Mouse (Mus musculus): ENCODE results near the gene Tex2. TPM values are rescaled to one million over a fixed set of nuclear protein-coding genes. Genes with fewer than 3 reads are reported as not detected.

The Tex2 gene
- total and polyA plus RNA-seq, 3 experiments: 4.0 to 5.0 (median 4.5) TPM

DNA sequence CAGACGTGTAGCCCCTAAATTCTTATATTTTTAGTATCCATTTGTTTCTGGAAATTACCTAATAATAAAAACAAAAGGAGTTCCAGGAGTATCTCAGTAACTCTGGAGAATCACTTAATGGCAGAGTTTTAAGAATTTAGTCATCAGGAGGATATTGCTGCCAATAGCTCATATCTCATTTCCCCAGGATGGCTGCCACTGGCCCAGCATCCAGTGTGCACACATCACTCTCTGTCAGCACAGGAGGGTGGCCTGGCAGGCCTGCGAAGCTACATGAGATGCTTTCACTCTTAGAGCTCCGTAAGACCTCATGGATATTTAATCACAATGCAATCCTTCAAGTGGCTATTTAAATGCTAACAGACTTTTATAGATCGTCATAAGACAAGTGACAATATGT is 91.6 kb downstream of the Tex2 start:
- dilution Hi-C loops (cut with MboI; ENCODE audit: extremely low pct_ligation_motif_present, extremely low pct_unique_long_range_greater_than_20kb, low sequenced_read_pairs) (no loop called here), in situ Hi-C loops (cut with MboI; ENCODE audit: low pct_ligation_motif_present, low pct_unique_long_range_greater_than_20kb, low sequenced_read_pairs) (no loop called here)
- no peak for TF ChIP-seq SIN3A (IDR thresholded peaks at IDR 0.05; ENCODE audit: low read length)
- Histone ChIP-seq H3K27me3 (replicated peaks) (no peaks in the 10 kb centered on the region), H3K4me2 (ENCODE audit: insufficient read depth, low read depth, poor library complexity, severe bottlenecking) (no peak overlapping the region), H3K4me3 (replicated peaks in 1 of 3; ENCODE audit: low read depth in 2 of 3, low read length in 2 of 3, poor library complexity in 1 of 3) (no peak overlapping the region), H3K9ac (ENCODE audit: insufficient read depth, low read depth) (no peak overlapping the region), H3K4me1 (ENCODE audit: control insufficient read depth in 1 of 2, insufficient read depth in 2 of 2) (no peaks in the 10 kb centered on the region), H3K36me3 (replicated peaks in 1 of 2; ENCODE audit: control insufficient read depth in 1 of 2, insufficient read depth in 1 of 2, low read length in 1 of 2) (peaks cover 0 to 9% of the 10 kb centered on the region in 2 experiments), H3K9me3 (replicated peaks; ENCODE audit: low read length) (no peaks in the 10 kb centered on the region), H3K79me2 (replicated peaks; ENCODE audit: control insufficient read depth, extremely low read depth, insufficient read depth, poor library complexity, severe bottlenecking) (no peaks in the 10 kb centered on the region), H3K27ac (ENCODE audit: insufficient read depth, low read depth) (no peak overlapping the region)
- no peak for DNase-seq (ENCODE audit: extremely low read depth)

DNA sequence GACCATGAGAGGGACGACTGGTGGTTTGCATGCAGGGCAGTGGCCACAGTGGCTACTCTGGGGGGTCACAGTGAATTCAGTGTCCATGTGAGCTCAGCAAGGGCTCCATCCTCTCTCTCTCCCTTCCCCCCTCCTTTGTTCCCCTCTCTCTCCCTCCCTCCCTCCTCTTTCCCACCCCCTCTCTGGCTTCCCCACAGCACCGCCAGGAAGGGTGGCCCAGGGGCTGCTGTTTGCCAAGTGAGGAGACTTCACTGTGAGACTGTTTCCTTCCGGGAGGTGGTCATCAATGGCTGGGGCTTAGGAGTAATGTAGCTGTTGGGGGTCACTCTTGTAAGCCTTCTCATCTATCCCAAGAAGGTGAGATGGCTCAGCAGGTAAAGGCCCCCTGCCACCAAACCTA is 92.8 kb downstream of the Tex2 start:
- DNase-seq (ENCODE audit: extremely low read depth): no peak
- TF ChIP-seq JUND (conservative IDR thresholded peaks at IDR 0.05; ENCODE audit: low read depth, low read length) (no peak), POLR2A (IDR thresholded peaks at IDR 0.05; ENCODE audit: low read depth, low read length) (no peak), POLR2AphosphoS2 (IDR thresholded peaks at IDR 0.05; ENCODE audit: low read depth, low read length) (no peak), ETS1 (conservative IDR thresholded peaks at IDR 0.05; ENCODE audit: low read depth, low read length) (no peak), TCF12 (IDR thresholded peaks at IDR 0.05; ENCODE audit: low read depth, low read length) (no peak), MAZ (IDR thresholded peaks at IDR 0.05; ENCODE audit: low read depth, low read length) (no peak)
- H3K36me3 ChIP-seq (replicated peaks in 1 of 2; ENCODE audit: control insufficient read depth in 1 of 2, insufficient read depth in 1 of 2, low read length in 1 of 2): peaks cover 0 to 9% of the 10 kb centered on the region in 2 experiments
- H3K4me3 ChIP-seq (replicated peaks in 1 of 3; ENCODE audit: low read depth in 2 of 3, low read length in 2 of 3, poor library complexity in 1 of 3): no peak overlapping the region
- no peaks in the 10 kb centered on the region for H3K9me3 ChIP-seq (replicated peaks; ENCODE audit: low read length)
- in situ Hi-C loops (cut with MboI; ENCODE audit: low pct_ligation_motif_present, low pct_unique_long_range_greater_than_20kb, low sequenced_read_pairs) (no loop called here), dilution Hi-C loops (cut with MboI; ENCODE audit: extremely low pct_ligation_motif_present, extremely low pct_unique_long_range_greater_than_20kb, low sequenced_read_pairs) (no loop called here)
- no peak overlapping the region for H3K4me2 ChIP-seq (ENCODE audit: insufficient read depth, low read depth, poor library complexity, severe bottlenecking)
- H3K4me1 ChIP-seq (ENCODE audit: control insufficient read depth in 1 of 2, insufficient read depth in 2 of 2): no peaks in the 10 kb centered on the region
- no peaks in the 10 kb centered on the region for H3K79me2 ChIP-seq (replicated peaks; ENCODE audit: control insufficient read depth, extremely low read depth, insufficient read depth, poor library complexity, severe bottlenecking)
- H3K9ac ChIP-seq (ENCODE audit: insufficient read depth, low read depth): no peak overlapping the region
- H3K27me3 ChIP-seq (replicated peaks): no peaks in the 10 kb centered on the region
- no peak overlapping the region for H3K27ac ChIP-seq (ENCODE audit: insufficient read depth, low read depth)

DNA sequence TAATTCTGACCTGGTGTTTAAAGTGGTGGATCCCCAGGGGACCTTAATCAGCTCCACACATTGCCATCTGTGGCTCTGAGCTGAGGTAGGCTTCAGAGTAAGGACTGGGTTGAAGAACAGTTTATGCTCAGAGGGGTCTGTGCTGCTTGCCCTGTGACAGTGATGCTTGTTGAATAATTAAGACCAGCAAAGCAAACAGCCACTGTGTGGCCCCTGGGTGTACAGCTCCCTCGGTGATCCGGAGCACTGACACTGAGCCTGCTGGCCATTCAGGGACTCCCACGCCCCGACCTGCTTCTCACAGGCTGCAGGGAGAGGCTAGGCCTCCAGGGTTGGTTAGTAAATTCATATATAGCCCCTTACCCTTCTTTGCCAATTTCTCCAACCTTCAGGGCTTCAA is 93.7 kb downstream of the Tex2 start:
- H3K27me3 ChIP-seq (replicated peaks): no peaks in the 10 kb centered on the region
- H3K4me3 ChIP-seq (replicated peaks in 1 of 3; ENCODE audit: low read depth in 2 of 3, low read length in 2 of 3, poor library complexity in 1 of 3): no peak overlapping the region
- H3K79me2 ChIP-seq (replicated peaks; ENCODE audit: control insufficient read depth, extremely low read depth, insufficient read depth, poor library complexity, severe bottlenecking): no peaks in the 10 kb centered on the region
- no peak for TF ChIP-seq SMC3 (IDR thresholded peaks at IDR 0.05; ENCODE audit: low read depth, low read length)
- no peak for TF ChIP-seq MEF2A (IDR thresholded peaks at IDR 0.05; ENCODE audit: borderline replicate concordance, low read depth, low read length)
- TF ChIP-seq USF1 (IDR thresholded peaks at IDR 0.05; ENCODE audit: low read depth, low read length): no peak
- no peak for TF ChIP-seq BHLHE40 (IDR thresholded peaks at IDR 0.05; ENCODE audit: low read depth, low read length)
- TF ChIP-seq MXI1 (IDR thresholded peaks at IDR 0.05; ENCODE audit: low read depth, low read length): no peak
- TF ChIP-seq ETS1 (conservative IDR thresholded peaks at IDR 0.05; ENCODE audit: low read depth, low read length): no peak
- no peak for TF ChIP-seq ZKSCAN1 (IDR thresholded peaks at IDR 0.05; ENCODE audit: borderline replicate concordance, low read depth, low read length)
- TF ChIP-seq PAX5 (IDR thresholded peaks at IDR 0.05; ENCODE audit: low read length): no peak
- no peak for TF ChIP-seq ZC3H11A (IDR thresholded peaks at IDR 0.05; ENCODE audit: low read depth, low read length)
- no peak for TF ChIP-seq SIN3A (IDR thresholded peaks at IDR 0.05; ENCODE audit: low read length)
- TF ChIP-seq JUN (IDR thresholded peaks at IDR 0.05; ENCODE audit: insufficient read depth, low read depth, low read length): no peak
- H3K4me2 ChIP-seq (ENCODE audit: insufficient read depth, low read depth, poor library complexity, severe bottlenecking): no peak overlapping the region
- H3K27ac ChIP-seq (ENCODE audit: insufficient read depth, low read depth): no peak overlapping the region
- H3K36me3 ChIP-seq (replicated peaks in 1 of 2; ENCODE audit: control insufficient read depth in 1 of 2, insufficient read depth in 1 of 2, low read length in 1 of 2): peaks cover 0 to 3% of the 10 kb centered on the region in 2 experiments
- H3K9me3 ChIP-seq (replicated peaks; ENCODE audit: low read length): no peaks in the 10 kb centered on the region
- in situ Hi-C loops (cut with MboI; ENCODE audit: low pct_ligation_motif_present, low pct_unique_long_range_greater_than_20kb, low sequenced_read_pairs) (loop anchor here (5.0 kb wide), 1 partner anchor 108 kb away; no protein-coding TSS in a partner anchor), dilution Hi-C loops (cut with MboI; ENCODE audit: extremely low pct_ligation_motif_present, extremely low pct_unique_long_range_greater_than_20kb, low sequenced_read_pairs) (no loop called here)
- peaks cover 0 to 3% of the 10 kb centered on the region in 2 experiments; a peak in 1 of 4 replicates for H3K4me1 ChIP-seq (ENCODE audit: control insufficient read depth in 1 of 2, insufficient read depth in 2 of 2)
- no peak for DNase-seq (ENCODE audit: extremely low read depth)
- H3K9ac ChIP-seq (ENCODE audit: insufficient read depth, low read depth): no peak overlapping the region

All from CH12.LX (cell line).